Mouse (Mus musculus) limb, embryonic 14.5 days (tissue): Measurements from ENCODE around the gene Notch3. TPM values are rescaled to one million over a fixed set of nuclear protein-coding genes. Genes with fewer than 3 reads are reported as not detected.
A peak's percentile ranks its signal among the peaks of the same experiment; 100 is the strongest.
"Not testable (repeated sequence)": the region's sequence is repeated elsewhere in the genome, so short reads cannot be mapped to it uniquely, and the experiment has no call there.

Source experiments
- ATAC-seq: fragments of 200-750 bp; cut with Nextera tagmentation; 2 replicates; pipeline ENCODE4 v1.8.0; 2017; ENCODE audit warnings: low read depth, moderate number of reproducible peaks, moderate TSS enrichment; ENCODE audit not compliant: low FRiP score
- DNase-seq: peaks from one replicate; pipeline ENCODE4 v3.0.0-alpha.2; 2015; ENCODE audit warnings: low spot score
- H3K27ac ChIP-seq: fragments of 300-500 bp; sonication (generic); replicated peaks from 2 replicates; pipeline ENCODE4 v1.5.1; 2014; ENCODE audit warnings: low read depth, mild to moderate bottlenecking, low read length, moderate library complexity, mixed read lengths
- H3K27me3 ChIP-seq: fragments of 300-500 bp; sonication (generic); 2 replicates; pipeline ENCODE4 v1.6.1; 2014; ENCODE audit warnings: low read length, mixed read lengths; ENCODE audit not compliant: control insufficient read depth, insufficient read depth
- H3K36me3 ChIP-seq: fragments of 300-500 bp; sonication (generic); 2 replicates; pipeline ENCODE4 v1.6.1; 2014; ENCODE audit warnings: mild to moderate bottlenecking, low read length, moderate library complexity, mixed read lengths; ENCODE audit not compliant: control insufficient read depth, insufficient read depth
- H3K4me1 ChIP-seq: fragments of 300-500 bp; sonication (generic); 2 replicates; pipeline ENCODE4 v1.6.1; 2014; ENCODE audit warnings: antibody characterized with exemption, low read length, mixed read lengths; ENCODE audit not compliant: control insufficient read depth, insufficient read depth
- H3K4me2 ChIP-seq: fragments of 300-500 bp; sonication (generic); replicated peaks from 2 replicates; pipeline ENCODE4 v1.6.1; 2014; ENCODE audit warnings: low read depth, mild to moderate bottlenecking, low read length, moderate library complexity; ENCODE audit not compliant: severe bottlenecking
- H3K4me3 ChIP-seq: fragments of 300-500 bp; sonication (generic); replicated peaks from 2 replicates; pipeline ENCODE4 v1.5.1; 2014; ENCODE audit warnings: low read length
- H3K9ac ChIP-seq: fragments of 300-500 bp; sonication (generic); 2 replicates; pipeline ENCODE4 v1.6.1; 2014; ENCODE audit warnings: mild to moderate bottlenecking, low read depth, low read length, moderate library complexity; ENCODE audit not compliant: severe bottlenecking
- H3K9me3 ChIP-seq: fragments of 300-500 bp; sonication (generic); 2 replicates; pipeline ENCODE4 v1.6.1; 2016; ENCODE audit warnings: low read length; ENCODE audit not compliant: control insufficient read depth
- POLR2A ChIP-seq: fragments of 200-500 bp; IDR thresholded peaks from 2 replicates; pipeline ENCODE4 v1.8.0; 2012; ENCODE audit warnings: inconsistent platforms, mild to moderate bottlenecking, moderate library complexity, borderline replicate concordance; ENCODE audit not compliant: insufficient read depth, insufficient read length; ENCODE audit errors: extremely low read depth
- WGBS: fragments of 180-500 bp; shearing (Covaris S2); extraction: QIAGEN DNeasy Blood & Tissue Kit; methylation state at CpG from one replicate; pipeline ENCODE4 v1.1.7; 2014; 5-methylcytosine and 5-hydroxymethylcytosine counted together
- polyA plus RNA-seq, 2 experiments: library from polyadenylated mRNA; depleted of rRNA in 1 of 2; stranded (reverse) in 1 of 2; unstranded in 1 of 2; fragments of >200 nt; fragmentation: Nextera tagmentation in 1 of 2; extraction: Ambion mirVana in 1 of 2; gene quantifications; 2 replicates each; pipeline versions ENCODE4 v1.2.1 to v1.2.3; 2012 to 2014

Gene Notch3
- polyA plus RNA-seq, 2 experiments = 19.4 to 50.0 TPM

- no peak overlapping the region for H3K9ac ChIP-seq
- no peaks in the 10 kb centered on the region for H3K27me3 ChIP-seq
- H3K9me3 ChIP-seq = no peaks in the 10 kb centered on the region
- H3K4me2 ChIP-seq = no peak overlapping the region
- ATAC-seq = no peak
- H3K4me3 ChIP-seq = no peak overlapping the region
- no peak overlapping the region for H3K27ac ChIP-seq
- no peaks in the 10 kb centered on the region for H3K36me3 ChIP-seq
- TF ChIP-seq POLR2A = no peak
- DNase-seq = no peak
- H3K4me1 ChIP-seq = no peaks in the 10 kb centered on the region; the same call in 1 of the 2 replicates
- 61% methylated on average over 5 of the region's 5 CpGs for WGBS
Measured at GRCm38 (mm10) chr17:32107877-32108276, 58.8 kb downstream of the Notch3 start.

GRCm38 (mm10) chr17:32106358-32106757 lies 60.3 kb downstream of the Notch3 start:
- Histone ChIP-seq H3K4me3 (no peak overlapping the region), H3K27me3 (no peaks in the 10 kb centered on the region), H3K9ac (no peak overlapping the region), H3K4me1 (no peaks in the 10 kb centered on the region; the same call in 1 of the 2 replicates), H3K4me2 (no peak overlapping the region), H3K36me3 (no peaks in the 10 kb centered on the region), H3K27ac (no peak overlapping the region), H3K9me3 (no peaks in the 10 kb centered on the region)
- DNase-seq (no peak), ATAC-seq (no peak)
- 66% methylated on average over 2 of the region's 2 CpGs for WGBS
- no peak for TF ChIP-seq POLR2A

- Histone ChIP-seq H3K27ac (no peak overlapping the region), H3K9me3 (no peaks in the 10 kb centered on the region), H3K36me3 (no peaks in the 10 kb centered on the region), H3K27me3 (peaks cover 13% of the 10 kb centered on the region; the same call in 1 of the 2 replicates), H3K9ac (no peak overlapping the region), H3K4me2 (no peak overlapping the region), H3K4me1 (0 out of 2 replicates have a peak, but pooled peaks cover 4% of the 10 kb centered on the region), H3K4me3 (no peak overlapping the region)
- TF ChIP-seq POLR2A = no peak
- 17% methylated on average over 4 of the region's 4 CpGs for WGBS
- ATAC-seq (no peak), DNase-seq (no peak)
Measured at GRCm38 (mm10) chr17:32103054-32103453, 63.6 kb downstream of the Notch3 start.

GRCm38 (mm10) chr17:32099943-32100586 lies 66.6 kb downstream of the Notch3 start:
- Histone ChIP-seq H3K4me1 (0 out of 2 replicates have a peak, but pooled peaks cover 4% of the 10 kb centered on the region), H3K27me3 (peaks cover 13% of the 10 kb centered on the region; the same call in 1 of the 2 replicates)
- under 1% methylated on average over 41 of the region's 44 CpGs for WGBS

GRCm38 (mm10) chr17:32099574-32099942 lies 67.1 kb downstream of the Notch3 start:
- H3K4me2 ChIP-seq = peak overlapping the region; percentile 90
- H3K36me3 ChIP-seq = no peaks in the 10 kb centered on the region
- no peak for ATAC-seq
- H3K4me1 ChIP-seq = 0 out of 2 replicates have a peak, but pooled peaks cover 4% of the 10 kb centered on the region
- no peak overlapping the region for H3K27ac ChIP-seq
- peak overlapping the region; percentile 57 for H3K9ac ChIP-seq
- no peak for DNase-seq
- H3K27me3 ChIP-seq = peaks cover 13% of the 10 kb centered on the region; the same call in 1 of the 2 replicates
- H3K4me3 ChIP-seq = peak overlapping the region; percentile 49
- WGBS = 32% methylated on average over 8 of the region's 8 CpGs
- TF ChIP-seq POLR2A = no peak
- no peaks in the 10 kb centered on the region for H3K9me3 ChIP-seq

More at GRCm38 (mm10) chr17:32099943-32100586, 66.6 kb downstream of the Notch3 start:
- DNase-seq (peak; percentile 51), ATAC-seq (peak; percentile 78)
- no peaks in the 10 kb centered on the region for H3K9me3 ChIP-seq
- no peak for TF ChIP-seq POLR2A
- peak overlapping the region; percentile 49 for H3K4me3 ChIP-seq
- H3K9ac ChIP-seq = peak overlapping the region; percentile 57
- H3K27ac ChIP-seq = no peak overlapping the region
- H3K4me2 ChIP-seq = peak overlapping the region; percentile 90
- H3K36me3 ChIP-seq = no peaks in the 10 kb centered on the region

- 86% methylated on average over 5 of the region's 6 CpGs for WGBS
- not testable (repeated sequence) for DNase-seq, H3K27ac ChIP-seq, H3K9ac ChIP-seq, H3K4me3 ChIP-seq, H3K4me2 ChIP-seq, H3K9me3 ChIP-seq, H3K4me1 ChIP-seq, H3K36me3 ChIP-seq, ATAC-seq
- H3K27me3 ChIP-seq = peaks cover 13% of the 10 kb centered on the region; the same call in 1 of the 2 replicates
Measured at GRCm38 (mm10) chr17:32098905-32099304, 67.7 kb downstream of the Notch3 start.
